Mouse (Mus musculus): ENCODE data around the gene Numa1.

Gene Numa1

DNA sequence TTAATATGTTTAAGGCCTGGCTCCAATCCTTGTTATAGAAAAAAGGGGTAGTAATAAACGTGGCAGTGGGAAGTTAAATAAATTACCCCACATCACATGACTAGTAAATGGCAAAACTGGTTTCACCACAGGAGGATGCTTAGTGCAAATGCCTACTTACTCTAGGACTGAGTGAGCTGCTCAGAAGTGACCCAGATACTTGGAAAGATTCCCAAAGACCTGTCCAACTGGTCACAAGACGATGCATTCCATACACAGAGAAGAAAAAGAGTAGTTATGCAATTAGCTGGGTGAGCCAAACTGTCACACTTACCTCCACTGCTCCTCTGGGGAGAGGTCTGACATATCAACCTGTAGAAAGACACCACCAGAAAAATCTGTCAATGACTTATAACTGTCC, 108.4 kb downstream of the Numa1 start:
- no peak for DNase-seq (ENCODE audit: low read depth, low spot score)

DNA sequence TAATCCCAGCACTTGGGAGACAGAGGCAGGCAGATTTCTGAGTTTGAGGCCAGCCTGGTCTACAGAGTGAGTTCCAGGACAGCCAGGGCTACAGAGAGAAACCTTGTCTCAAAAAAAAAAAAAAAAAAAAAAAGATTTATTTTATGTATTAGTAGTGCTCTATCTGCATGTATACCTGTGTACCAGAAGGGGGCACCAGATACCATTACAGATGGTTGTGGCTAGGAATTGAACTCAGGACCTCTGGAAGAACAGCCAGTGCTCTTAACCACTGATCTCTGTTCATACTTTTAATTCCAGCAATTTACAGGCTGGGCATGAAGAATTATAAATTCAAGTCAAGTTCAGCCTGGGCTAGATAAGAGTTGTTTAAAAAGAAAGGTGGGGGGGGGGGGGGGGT, 114.6 kb downstream of the Numa1 start:
- peak; percentile 39 for DNase-seq (ENCODE audit: low read depth, low spot score)

DNA sequence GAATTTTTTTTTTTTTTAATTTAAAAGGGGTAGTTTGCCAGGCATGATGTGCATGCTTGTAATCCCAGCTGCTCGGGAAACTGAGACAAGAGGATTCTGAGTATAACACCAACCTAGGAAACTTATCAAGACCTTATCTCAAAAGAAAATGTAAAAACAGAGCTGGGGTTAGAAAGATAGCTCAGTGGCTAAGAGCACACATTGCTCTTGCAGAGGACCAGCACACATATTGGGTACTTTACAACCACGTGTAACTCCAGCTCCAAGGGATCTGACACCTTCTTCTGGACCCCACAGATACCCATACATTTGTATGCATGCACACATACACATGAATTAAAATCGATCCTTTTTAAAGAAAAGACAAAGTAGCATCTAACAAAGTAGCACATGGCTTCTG, 127.4 kb downstream of the Numa1 start:
- peak; percentile 10 for DNase-seq (ENCODE audit: low read depth, low spot score)

DNA sequence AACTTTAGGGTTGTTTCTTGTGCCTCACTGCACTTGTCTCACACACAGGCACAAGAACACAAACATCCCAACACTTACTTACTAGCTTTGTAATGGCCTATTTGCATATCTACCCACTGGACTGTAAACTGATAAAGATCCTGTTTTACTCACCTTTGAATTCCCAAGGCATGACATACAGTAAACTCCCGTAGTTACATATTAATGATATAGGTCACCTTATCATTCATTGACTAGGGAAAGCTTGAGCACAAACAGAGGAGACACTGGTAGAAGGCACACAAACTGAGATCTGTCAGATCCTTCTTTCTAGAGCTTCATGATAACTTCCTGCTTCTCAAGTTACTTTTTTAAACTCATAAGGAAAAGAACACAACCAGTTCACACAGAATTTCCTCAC, 128.3 kb downstream of the Numa1 start:
- peak; percentile 44 for DNase-seq (ENCODE audit: low read depth, low spot score)

DNA sequence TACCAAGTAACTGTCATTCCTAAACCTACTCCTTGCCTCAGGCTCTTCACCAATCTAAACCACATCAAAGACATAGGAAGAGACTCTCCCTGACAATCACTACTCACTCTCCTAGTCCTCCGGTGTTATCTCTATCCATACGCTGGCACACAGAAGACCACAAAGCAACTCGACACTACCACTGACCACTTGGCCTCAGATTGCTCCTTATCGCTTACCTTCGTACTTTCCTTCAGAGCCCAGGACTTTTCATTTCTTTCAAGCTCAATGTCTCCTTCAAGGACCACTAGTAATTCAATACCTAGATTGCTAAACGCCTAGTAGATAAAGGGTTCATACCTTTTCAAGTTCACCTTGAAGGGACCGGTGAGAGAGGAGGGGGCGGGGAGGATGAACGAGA, 130.0 kb downstream of the Numa1 start:
- DNase-seq (ENCODE audit: low read depth, low spot score) = peak; percentile 29

All from A20 (cell line).